Comparison of ENCODE assay signal across 14 mouse cellular contexts in genomic region chr11:82542028-82542427, GRCm38 (mm10).
"Had no signal": no experiment of that assay in that cellular context is flagged by ENCODE, and none has a peak within 500 bp of the region (broad histone marks: within the 10 kb centered on the region; RNA-seq: fewer than 3 reads in every experiment).

No protein-coding gene starts in this region.

- ATAC-seq: forebrain, embryonic 13.5 days; forebrain, embryonic 14.5 days; forebrain, embryonic 15.5 days; forebrain, embryonic 16.5 days; forebrain, postnatal 0 days had no signal

- DNase-seq: embryo, embryonic 11 days; forebrain, postnatal 0 days; gastrocnemius, adult 2 months; gastrocnemius, postnatal 10 days; gastrocnemius, postnatal 14 days; gastrocnemius, postnatal 25 days; gastrocnemius, postnatal 36 days; heart, adult 11 months; heart, adult 18-20 months; heart, adult 2 months had no signal
